Mouse (Mus musculus) gastrocnemius, postnatal 4 days (tissue): ENCODE measurements around the gene Yipf1. TPM values are rescaled to one million over a fixed set of nuclear protein-coding genes. Genes with fewer than 3 reads are reported as not detected.
"Not testable (repeated sequence)": the region's sequence is repeated elsewhere in the genome, so short reads cannot be mapped to it uniquely, and the experiment has no call there.

Experiments
- DNase-seq, 2 experiments: peaks; one replicate each; pipeline ENCODE4 v3.0.0; 2021 to 2022; ENCODE audit warnings: low spot score in 2 of 2, mixed read lengths in 2 of 2
- total RNA-seq, 2 experiments: library from RNA; stranded (reverse); gene quantifications; 2 replicates each; pipeline ENCODE4 v1.2.3; 2021

Gene Yipf1
- total RNA-seq, 2 experiments from 2014 or later, result 20.2 to 24.8 TPM

DNA sequence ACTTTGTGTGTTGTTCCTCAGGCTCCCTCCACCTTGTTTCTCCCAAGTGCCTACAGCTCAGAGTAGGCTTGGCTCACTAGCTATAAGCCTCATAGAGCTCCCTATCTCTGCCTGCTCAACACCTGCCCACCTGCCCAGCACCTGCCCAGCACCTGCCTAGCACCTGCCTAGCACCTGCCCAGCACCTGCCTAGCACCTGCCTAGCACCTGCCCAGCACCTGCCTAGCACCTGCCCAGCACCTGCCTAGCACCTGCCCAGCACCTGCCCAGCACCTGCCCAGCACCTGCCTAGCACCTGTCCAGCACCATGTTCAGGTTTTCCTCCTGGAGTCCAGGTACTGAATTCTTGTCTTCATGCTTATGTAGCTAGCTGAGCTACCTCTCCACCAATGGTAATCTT, 52.2 kb downstream of the Yipf1 start:
- DNase-seq, result not testable (repeated sequence)

DNA sequence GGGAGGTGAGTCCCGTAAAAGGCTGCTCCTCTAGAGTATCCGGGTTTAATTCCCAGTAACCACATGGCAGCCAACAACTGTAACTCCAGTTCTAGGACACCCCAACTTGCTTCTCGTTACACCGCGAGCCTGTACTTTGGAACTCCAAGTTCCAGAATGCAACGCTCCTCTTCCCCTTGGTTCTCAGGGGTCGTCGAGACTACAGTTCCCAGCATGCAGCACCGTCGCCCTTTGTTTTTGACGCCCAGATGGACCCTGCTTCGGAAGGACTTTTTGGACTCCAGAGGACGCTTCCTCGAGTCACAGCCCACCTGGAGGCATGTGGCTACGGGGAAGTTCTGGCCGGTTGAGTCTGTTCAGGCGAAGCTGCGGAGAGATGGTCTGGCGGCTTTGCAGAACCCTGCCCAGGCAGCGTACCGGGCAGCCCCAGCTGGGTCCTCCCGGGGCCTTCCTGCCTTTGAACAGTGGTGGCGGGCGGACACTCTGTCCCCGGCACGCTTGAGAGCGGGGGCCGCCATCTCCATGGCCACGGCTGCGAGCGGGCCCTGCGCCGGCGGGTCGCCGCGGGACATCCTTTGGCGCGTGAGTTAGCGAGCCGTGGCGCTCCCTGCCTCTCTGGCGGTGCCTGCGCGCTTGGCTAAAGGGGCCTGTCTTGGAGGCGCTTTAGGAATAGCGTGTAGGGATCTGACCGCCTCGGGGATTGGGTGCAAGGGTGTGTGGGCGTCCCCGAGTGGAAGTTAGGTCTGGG, 53.6 kb downstream of the Yipf1 start, which contains the start of gene Ndc1:
Ndc1 (plus strand) TSS at position 218 of the 748 bp plus-strand sequence.
- peak; percentile 62 to 87 for DNase-seq

DNA sequence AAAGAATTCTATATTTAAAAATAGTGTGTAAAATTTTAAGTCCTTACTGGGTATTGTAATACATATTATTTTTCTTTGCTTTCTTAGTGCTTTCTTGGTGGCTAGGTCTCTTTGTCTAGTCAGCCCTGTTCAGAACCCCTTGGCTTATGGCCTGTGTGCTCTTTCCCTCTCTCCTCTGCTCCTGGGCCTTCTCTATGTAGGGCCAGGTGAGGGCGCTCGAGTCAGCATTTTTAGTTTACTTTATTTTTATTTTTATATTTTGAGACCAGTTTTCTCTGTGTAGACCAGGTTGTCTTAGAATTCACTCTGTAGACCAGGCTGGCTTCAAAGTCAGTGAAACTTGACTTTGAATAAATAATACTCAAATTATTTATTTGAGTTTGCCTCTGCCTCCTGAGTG, 58.1 kb downstream of the Yipf1 start:
- no peak for DNase-seq

DNA sequence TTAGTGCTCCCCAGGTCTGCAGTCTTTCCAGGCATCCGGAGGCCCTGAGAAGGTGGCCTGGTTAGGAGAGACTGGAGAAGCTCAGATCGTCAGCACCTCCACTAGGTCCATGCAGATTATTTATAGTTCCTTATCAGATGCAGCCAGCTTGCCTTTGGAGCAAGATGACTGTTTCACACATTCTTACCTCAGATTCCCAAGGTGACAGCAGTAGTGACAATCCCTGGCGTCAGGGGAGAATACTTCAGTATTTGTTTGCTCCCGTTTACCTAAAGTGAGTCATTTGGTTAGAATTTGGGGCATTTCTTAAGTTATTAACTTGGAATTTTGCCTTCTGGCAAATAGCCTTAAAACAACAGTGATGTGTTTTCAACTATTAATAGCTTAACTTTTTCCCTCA, 60.5 kb downstream of the Yipf1 start:
- no peak for DNase-seq

DNA sequence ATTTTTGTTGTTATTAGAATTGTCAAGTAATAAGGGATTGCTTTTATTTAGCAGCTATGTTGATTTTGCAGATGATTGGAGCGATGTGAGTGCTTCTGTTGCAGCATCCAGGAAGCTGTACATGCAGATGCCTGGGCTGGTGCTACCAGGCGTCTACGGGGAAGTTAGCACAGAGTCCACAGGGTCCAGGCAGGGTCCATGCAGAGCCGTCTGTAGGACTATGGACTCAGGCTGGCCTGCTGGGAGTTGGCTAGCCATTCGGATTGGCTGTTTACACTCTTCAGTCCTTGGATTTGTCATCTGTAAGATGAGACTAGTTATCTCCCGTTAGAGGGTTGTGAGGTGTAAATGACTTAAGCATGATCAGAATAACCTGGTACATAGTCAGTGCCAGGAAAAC, 64.8 kb downstream of the Yipf1 start:
- DNase-seq, result no peak

DNA sequence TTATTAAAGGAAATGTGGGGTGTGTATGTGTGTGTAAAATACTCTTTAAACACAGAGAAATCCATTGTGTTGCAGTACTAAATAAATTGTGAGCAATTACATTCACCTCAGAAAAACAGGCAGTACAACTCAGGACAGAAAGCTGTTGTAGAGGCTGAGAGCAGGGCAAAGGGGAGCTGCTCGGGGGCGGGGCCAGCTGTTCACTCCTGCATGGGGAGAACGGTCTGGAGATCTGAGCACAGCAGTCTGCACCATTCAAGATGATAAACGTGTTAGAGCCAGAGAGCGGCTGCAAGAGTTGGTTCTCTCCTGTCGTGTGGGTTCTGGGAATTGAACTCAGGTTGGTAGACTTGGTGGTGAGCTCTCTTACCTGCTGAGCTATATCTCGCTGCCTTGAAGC, 66.7 kb downstream of the Yipf1 start:
- DNase-seq, result no peak

DNA sequence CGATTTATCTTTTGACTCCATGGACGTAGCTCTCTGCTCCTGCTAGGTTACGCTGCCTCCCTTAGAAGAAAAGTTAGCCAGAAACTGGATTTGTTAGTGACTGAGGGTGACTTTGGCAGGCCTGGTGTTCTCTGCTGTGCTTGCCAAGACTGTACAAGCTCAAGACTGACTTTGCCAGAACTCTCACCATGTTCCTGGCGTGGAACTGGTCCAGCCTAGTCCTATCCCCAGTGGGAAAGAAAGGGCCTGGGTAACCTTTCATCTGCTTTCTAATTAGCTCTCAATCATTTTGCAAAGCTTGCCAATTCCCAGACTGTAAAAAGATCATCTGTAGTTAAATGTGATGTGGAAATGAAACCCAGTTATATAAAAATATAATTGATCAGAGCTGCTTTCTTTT, 72.9 kb downstream of the Yipf1 start:
- DNase-seq, result no peak

DNA sequence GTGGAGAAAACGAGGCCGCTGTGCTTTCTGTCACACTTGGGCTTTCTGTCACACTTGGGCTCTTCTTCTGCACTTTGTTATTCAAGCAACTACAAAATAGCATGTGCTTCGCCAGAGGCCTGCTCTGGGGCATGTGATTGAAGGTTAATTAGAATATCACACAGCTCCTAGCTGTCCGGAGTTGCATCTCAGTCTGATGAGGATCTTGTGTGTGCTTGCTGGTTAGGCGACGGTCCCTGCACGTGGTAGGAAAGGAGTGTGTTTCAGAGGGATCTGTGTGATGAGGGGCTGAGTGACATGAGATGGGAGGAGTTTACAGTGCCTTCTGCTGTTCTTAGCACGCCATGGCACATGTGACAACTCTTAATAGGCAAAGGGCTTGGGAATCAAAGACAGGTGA, 73.3 kb downstream of the Yipf1 start:
- no peak for DNase-seq

DNA sequence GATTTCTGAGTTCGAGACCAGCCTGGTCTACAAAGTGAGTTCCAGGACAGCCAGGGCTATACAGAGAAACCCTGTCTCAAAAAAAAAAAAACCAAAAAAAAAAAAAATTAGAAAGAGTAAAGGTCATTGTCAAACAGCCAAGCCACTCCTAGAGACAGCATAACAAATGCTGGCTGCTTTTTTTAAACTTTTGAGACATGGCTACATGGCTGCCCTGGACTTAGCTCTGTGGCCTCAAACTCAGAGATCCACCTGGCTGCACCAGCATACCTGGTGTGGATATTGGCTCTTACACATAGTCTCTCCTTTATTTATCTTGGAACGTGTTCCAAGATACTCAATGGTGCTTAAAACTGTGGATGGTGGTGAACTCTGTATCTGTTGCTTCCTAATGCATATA, 74.1 kb downstream of the Yipf1 start:
- DNase-seq, result no peak

DNA sequence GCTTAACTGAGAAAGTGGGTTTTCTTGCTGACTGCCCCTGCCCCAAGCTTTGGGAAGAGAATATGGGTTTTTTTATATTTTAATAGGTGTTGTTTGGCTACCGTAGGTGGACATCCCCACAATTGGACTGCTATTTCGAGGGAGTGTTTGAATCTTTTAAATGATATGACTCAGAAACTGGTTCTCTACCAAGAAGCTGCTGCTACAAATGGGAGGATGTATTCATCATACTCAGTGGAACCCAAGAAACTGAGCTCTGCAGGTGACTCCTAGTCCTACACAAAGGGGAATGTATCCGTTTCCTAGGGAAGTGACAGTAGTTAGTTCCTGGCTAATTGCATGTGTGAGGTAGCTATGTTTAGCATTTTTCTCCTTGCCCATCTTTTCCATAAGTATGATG, 75.2 kb downstream of the Yipf1 start:
- DNase-seq, result no peak

DNA sequence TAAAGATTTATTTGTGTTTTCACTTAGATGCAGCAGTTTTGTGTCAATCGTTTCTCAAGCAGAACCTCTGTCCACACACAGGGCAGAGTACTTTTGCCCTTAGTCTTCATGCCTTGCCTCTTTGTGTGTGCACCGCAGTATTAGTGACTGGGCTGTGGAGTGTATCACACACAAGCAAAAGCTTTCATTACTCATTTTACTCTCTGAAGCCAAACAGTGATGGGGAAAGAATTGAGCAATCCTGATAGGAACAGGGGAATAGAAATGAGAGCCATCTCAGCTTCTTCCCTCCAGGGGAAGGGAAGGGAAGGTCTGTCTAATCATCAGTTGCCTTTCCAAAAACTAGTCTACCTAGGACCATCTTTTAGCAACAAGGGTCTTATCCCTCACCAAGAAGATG, 79.6 kb downstream of the Yipf1 start:
- no peak for DNase-seq

Other genes with a start within 250 kb of the Yipf1 start
- 10 to 100 TPM; 69.2 to 76.8 TPM for gene Mrpl37, start 247.5 kb upstream of the Yipf1 start, total RNA-seq
- 10 to 100 TPM; 16.2 to 21.5 TPM for gene Cyb5rl, start 247.4 kb upstream of the Yipf1 start, total RNA-seq
- not detected for gene Cdcp2, start 217.5 kb upstream of the Yipf1 start, total RNA-seq
- 100 to 1,000 TPM; 142 to 149 TPM for gene Tmem59, start 136.0 kb upstream of the Yipf1 start, total RNA-seq
- 10 to 100 TPM; 17.8 to 21.4 TPM for gene Tceanc2, start 135.2 kb upstream of the Yipf1 start, total RNA-seq
- under 1 TPM in 1 of 2 experiments, not detected in 1; 0.34 TPM for gene Ldlrad1, start 105.2 kb upstream of the Yipf1 start, total RNA-seq
- gene Lrrc42, start 60.8 kb upstream of the Yipf1 start, total RNA-seq, result 10 to 100 TPM; 25.2 to 26.5 TPM
- gene Hspb11, start 60.8 kb upstream of the Yipf1 start, total RNA-seq, result 10 to 100 TPM; 27.3 to 28.9 TPM
- gene Dio1, start 7.2 kb upstream of the Yipf1 start, total RNA-seq, result not detected
- 10 to 100 TPM; 11.5 TPM for gene Ndc1, start 53.4 kb downstream of the Yipf1 start, total RNA-seq
- gene Glis1, start 120.2 kb downstream of the Yipf1 start, total RNA-seq, result 1 to 10 TPM; 4.8 to 4.9 TPM